Mouse (Mus musculus) cerebellum, postnatal 36 days (tissue): ENCODE measurements at regions not wholly inside any gene's neighbourhood (a gene's known extent, or its start where the extent isn't known, plus 50 kb on each side); places are given as distances from the start of the nearest gene placed in this dataset.
"Not testable (repeated sequence)": the region's sequence is repeated elsewhere in the genome, so short reads cannot be mapped to it uniquely, and the experiment has no call there.

Source experiments
- DNase-seq, 2 experiments: peaks; one replicate each; pipeline ENCODE4 v3.0.0; 2021 to 2022; ENCODE audit warnings: mixed read lengths in 2 of 2

DNA sequence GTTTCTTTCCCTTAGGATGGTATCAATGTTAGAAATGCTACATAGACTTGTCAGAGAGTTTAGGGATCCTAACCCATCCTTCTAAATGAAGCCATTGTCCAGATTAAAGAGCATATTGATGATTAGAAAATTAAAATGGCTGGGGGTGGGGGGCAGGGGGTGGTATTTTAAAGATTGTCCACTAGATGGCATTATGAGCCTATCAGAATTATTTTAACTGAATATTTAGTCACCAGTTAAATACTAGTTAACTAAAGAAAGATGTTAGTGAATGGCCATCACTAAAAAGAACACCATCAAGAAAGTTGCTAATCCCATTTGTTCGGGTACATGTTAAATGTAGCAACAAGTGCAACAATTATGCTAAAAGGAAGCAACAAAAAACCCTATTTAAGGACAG is 1909.6 kb upstream of the 5930422O12Rik start:
- DNase-seq, result no peak

DNA sequence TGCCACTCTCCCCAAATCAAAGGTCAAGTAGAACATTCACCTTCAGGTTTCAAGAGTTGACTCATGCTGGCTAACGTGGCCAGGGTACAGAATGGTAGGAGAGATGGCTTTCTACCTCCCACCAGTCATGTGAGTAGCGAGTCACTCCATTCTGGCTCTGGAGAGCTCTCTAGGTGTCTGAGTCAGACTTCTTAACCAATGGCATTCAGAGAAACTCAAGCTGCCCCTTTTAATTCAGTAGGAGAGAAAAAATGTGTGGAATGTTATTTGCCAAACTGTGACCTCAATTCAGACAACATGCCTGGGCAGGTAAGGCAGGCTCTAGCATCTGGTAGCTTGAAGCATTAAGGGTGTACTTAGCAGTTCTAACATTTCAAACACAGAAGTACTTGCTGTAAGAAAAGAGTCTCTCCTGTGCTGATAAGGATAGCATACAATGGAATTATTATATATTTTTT is 1907.5 kb upstream of the 5930422O12Rik start:
- DNase-seq, result no peak

DNA sequence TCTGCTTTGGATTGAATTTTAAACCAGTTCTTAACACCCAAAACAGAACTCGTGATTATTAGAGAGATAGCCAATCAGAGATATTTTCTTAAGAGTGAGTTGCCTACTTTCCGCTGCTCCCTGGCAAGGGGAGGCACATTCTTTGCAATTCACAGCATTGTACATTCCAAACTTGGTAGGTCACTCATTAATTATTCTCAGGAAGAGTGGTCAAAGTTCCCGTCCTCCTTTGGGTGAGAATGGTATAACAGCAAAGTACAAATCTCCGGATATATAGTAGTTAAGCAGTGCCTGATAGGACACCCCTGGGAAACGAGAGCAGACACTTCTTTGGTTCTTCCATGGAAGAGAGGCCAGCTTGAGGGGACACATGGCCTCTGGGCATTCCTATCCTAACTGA is 1903.4 kb upstream of the 5930422O12Rik start:
- DNase-seq, result no peak

DNA sequence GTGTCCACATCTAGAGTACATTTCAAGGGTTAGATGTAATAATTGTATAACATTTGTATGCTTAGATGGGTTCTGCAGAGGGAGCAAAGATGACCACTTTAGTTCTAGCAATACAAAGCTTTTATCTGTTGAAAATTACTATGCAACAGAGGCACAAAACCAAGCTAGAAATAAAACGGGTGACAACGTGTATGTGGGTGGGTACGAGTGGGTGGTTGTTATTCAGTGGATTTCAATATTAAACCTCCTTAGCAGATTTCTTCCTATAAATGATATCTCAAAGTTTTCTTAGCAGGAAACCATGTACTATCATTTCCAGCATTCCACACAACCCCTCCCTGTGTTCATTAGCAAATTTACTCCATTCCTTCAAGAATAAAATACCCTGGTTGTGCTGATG is 1889.3 kb upstream of the 5930422O12Rik start:
- DNase-seq, result no peak

DNA sequence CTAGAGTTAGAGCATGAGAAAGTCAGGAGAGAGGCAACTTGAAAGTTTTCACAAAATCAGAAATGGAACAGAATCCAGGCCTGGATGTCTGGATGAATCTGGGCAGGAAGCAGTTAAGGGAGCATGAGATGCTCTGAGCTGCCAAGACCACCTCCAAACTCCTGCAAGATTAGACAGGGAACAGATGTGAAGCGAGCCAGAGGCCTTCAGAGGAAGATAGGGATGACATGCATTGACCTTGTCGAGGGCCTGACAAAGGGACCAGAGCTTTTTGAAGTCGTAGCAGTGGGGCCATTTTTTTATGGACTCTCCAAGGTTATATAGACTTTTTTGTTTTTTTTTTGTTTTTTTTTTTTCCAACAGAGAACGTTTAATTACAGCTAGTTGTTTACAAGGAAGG is 1886.9 kb upstream of the 5930422O12Rik start:
- no peak for DNase-seq

DNA sequence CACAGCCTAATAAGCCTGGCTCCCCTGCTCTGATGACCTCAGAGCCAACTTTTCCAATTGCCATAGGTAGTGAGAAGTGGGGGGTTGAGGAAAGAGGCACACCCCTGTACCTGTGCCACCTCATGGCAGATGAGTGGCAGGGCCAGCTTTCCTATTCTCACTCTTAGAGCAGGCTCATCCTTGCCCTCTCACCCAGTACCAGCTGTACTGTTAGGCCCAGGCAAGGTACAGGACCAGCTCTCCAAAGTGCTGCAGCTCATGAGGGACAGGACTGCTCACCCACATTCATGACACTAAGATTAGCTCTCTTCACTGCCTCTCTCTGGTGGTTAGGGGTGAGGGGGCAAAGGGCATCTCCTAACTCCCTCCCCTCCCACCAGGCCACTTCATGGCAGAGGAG is 1854.4 kb upstream of the 5930422O12Rik start:
- DNase-seq, result no peak

DNA sequence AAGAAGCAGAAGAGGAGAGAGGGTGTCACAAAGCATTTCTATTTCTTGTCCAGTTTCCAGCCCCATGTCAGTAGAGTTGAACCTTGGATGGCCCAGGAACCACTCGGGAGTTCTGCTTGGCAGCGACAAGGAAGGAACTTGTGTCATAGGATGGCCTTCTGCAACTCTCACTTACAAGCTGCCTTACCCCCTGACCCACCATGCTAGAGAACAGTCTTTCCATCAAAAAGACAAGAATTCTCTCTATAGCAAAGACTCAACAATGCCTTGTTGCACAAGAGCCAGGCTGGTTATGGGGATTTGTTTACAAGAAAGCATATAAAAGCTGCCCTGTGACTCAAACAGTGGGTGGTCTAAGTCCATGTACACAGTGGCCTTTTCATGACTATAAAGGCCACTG is 1852.4 kb upstream of the 5930422O12Rik start:
- no peak for DNase-seq

DNA sequence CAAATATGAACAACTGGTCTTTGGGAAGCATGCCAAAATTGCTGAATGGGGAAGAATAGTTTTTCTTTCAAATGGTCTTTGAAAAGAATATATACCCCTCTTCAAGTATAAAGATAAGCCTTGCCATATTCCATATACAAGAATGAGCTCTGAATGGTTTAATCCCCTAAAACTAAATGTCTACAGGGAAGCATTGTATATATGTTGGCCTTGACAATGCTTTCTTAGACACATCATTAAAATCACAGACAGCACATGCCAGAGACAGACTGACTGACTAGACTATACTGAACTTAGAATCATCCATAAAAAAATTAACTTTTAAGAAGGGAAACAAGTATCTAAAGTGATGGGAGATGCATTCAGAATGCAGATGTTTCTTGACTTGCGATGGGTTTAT is 1843.8 kb upstream of the 5930422O12Rik start:
- no peak for DNase-seq

DNA sequence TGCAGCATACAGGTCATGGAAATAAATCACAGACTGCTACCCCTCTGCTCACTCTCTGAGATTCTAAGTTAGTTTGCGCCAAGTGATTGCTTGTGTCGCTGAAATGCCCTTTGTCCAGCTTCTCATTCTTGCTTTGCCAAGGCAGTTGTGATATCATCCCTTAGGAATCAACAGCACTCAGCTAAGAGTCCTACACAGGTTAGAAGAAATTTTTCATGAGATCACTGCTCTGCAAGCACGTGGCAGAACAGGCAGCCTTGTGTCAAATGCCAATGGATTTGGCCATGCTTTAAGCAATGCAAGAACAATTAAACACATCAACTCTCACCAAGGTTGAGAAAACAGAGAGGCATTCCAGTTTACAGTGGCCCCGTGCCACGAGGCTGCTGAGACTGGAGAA is 1829.0 kb upstream of the 5930422O12Rik start:
- no peak for DNase-seq

DNA sequence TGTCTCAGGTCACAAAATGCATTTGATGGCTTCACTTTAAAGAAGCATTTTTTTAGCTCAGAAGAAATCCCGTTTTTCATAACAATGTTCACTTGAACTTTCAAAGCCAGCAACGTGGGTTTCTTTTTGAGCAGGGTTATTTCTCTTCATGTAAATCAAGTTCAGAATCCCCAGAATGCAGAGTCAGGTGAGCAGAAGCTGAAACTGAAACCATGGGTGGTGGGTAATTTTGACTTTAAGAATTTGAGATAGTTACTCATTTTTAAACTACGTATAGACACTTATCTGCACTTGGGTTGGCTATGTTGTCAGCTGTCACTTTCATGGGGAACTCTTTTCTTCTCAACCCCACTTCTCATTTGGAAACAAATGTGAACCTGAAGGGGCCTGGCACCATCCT is 1827.5 kb upstream of the 5930422O12Rik start:
- DNase-seq, result no peak

DNA sequence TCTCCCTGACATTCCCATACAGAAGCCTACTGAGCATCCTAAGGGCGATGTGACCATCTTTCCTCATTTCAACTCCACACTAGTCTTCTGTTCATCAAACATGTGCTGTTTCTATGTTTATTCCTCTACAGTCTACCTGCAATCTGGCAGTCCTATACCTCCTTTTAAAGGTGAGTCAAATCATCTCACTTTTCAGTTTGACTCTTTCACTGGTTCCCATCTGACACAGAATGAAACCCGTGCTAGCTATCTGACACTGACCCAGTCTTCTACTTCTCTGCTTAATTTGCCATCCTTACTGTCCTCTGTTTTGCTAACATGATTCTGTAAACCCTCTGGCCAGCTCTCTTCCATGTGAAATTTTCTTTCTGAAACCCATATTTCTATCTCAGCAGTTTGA is 1812.0 kb upstream of the 5930422O12Rik start:
- DNase-seq, result no peak

DNA sequence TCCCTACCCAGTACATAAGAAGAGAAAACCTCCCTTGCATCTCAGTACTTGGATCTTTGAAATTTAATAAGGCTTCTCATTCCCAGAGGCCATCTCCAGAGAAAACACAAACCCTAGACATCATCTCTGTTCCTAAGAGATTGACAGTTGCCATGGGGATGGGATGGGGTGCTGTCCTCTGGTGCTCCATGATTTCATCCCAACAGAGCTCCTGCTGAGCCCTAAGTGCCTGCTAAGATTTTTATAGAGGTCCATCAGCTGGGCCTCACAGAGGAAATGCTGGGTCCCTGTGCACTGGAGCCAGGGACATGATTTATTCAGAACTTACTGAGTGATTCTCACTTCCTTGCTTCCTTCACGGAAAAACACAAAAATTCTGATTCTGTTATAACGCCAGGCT is 1800.8 kb upstream of the 5930422O12Rik start:
- DNase-seq, result no peak

DNA sequence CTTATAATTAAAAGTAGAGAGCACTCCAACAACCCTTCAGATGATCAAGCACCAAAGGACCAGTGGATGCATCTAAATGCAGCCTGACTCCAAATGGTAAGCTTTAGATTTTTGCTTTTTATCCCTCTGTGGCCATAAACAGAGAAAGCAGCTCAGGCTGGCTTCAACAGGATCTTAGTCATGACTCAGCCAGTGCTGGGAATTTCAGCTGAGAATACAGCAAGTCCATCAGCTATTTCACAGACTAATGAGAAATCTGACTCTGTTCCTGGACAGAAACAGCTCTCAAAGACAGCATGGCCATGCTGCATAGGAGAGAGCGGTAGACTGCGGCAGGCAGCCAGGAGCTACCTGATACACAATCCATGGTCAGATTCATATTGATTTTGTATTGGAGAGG is 1800.4 kb upstream of the 5930422O12Rik start:
- no peak for DNase-seq

DNA sequence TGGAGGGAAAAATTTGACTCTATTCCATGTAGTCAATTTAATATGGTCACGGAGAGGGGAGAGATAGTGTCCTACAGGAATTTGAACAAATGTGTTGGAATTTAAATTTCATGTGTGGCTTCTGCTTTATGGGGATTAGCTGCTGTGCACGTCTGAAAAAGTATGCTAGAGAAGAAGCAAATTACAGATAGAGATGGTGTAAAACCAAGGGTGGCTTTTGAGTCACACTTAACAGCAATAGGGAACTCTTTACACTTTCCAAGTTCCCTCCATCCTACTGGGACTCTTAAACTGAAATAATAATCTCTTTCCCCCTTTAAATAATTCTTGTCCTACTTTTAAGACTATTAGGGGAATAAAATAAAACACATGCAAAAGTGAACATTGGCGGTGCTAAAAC is 1790.1 kb upstream of the 5930422O12Rik start:
- no peak for DNase-seq

DNA sequence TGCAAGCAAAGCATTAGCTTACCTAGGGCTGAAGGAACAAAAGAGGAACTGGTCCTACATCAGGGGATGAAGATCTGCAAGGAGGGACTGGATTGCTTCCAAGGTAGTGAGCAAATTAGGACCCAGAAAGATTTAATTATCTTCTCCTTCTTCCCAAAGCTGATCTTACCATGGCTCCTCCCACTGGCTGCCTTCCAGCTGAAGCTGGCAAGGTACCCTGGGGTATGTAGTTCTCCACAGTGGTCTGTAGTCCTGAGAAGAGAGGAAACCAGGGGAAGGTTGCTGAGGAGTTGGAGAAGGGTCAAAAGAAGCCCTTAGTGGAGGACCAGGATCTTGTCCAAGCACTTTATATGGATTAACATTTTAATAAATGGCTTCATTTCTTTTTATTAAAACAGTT is 1764.8 kb upstream of the 5930422O12Rik start:
- DNase-seq, result no peak

DNA sequence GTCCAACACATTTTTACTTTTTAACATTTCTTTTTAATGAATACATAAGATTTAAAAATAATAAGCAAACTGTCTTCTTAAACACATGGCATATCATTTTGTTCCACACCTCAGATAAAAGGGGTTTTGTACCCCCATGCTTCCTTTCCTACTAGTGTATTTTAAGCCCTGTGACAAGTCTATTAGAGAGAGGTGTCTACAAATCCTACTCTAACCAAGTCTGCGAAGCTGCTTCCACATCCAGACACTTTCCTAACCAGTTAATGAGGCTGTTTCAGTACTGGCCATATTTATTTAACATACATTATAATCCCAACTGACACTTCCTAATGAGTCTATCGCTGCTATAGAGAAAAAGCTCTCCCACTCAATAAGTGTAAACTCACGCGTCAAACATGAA is 1763.0 kb upstream of the 5930422O12Rik start:
- no peak for DNase-seq

DNA sequence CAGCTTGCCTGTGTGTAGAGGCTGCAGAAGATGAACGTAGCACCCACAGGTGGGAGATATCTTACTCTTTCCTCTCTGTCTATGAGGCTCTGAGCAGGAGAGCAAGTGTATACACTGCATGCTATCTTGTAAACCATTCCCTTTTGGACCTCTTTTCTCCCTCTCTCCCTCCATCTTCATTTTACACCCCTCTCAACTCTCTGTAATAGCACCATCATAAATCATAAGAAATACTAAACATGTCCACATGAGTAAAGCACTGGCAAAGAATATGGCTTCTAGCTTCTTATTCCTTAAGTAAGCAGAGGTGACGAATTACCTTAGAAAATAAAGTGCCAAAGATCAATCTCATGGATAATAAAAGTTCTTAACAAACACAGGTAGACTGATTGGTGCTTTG is 1724.3 kb upstream of the 5930422O12Rik start:
- DNase-seq, result no peak

DNA sequence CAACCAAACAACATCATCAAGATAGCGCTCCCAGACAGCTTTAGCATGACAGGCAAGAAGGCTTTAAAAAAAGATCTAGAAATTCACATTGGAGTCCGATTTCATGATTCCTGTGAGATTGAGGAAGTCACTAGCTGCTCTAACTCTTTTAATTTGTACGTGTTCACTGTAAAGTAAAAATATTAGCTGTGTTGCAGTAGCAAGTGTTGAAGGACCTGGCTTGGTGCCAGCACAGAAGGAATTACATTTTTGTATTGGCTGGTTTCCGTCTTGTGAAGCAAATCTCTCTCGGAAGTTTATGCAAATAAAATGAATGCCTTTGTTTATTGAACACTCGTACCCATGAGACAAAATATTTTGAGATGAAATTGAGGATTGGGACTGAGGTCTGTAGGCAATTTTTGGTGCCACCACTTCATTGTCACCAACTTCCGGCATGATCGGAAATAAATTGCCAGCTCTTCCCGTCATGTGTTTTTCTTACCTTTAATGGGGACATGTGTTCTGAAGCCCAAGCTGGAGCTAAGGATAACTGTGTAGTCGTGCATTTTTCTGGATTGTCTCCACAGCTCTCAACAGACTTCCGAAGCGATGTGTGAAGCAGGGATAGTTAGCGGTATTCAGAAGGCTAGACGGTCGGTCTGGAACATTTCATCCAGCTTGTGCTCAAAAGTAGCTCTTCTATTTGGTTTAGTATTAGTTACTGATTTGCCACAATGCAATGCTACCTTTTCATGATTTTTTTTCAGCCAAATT is 1715.0 kb upstream of the 5930422O12Rik start:
- DNase-seq, result peak in 1 of 2 experiments; percentile 4

DNA sequence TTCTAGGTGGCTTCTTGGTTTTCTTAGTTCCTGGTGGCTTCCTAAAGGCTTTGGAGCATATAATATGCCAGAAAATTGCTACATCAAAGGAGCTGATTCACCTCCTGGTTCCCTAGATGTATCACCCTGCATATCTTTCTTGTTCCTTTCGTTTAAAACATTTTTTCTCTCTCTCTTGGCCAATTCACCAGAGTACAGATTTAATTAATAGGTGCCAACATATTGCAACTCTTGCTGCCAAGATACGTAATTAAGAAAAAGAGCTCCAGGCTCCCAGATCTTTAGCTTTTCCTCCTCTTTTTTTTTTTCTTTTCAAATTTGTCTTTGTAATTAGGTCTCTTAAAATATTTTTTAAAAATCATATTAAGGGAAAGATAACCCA is 1714.4 kb upstream of the 5930422O12Rik start:
- DNase-seq, result no peak

DNA sequence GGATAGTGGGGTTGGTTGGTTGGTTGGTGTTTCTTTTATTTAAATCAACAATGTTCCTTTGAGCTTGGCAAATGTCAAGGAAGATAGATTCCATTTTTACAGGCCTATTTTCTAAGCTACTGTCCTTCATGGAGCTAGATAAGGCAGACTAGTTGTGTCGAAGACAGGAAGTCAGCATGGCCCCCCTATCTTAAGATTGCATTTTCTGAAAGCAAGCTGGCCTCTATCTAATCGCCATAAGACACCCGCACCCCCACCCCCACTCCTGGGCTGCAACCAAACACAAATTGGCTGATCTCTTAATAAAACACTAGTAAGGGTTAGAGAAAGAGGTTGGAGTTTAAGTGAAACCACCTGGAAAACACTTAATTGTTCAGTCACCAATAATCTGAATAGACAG is 1708.5 kb upstream of the 5930422O12Rik start:
- no peak for DNase-seq

DNA sequence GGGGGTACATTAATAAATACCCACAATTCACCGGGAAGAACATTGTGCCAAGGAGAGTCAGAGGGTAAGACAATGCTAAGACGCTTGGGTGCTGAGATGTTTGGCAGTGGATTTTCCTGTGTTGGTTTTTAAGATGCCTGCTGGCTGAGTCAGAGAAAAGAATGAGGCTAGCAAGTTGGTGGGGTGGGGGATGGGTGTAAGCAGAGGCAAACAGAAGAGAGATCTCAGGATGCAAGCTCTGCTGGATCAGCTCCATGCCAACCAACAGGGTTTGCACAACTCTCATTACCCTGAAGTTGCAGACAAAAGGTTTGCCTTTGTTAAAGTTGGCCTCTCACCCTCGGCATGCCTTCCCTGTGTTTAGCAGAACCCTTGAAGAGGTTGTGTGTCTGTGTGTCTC is 1707.9 kb upstream of the 5930422O12Rik start:
- DNase-seq, result no peak

DNA sequence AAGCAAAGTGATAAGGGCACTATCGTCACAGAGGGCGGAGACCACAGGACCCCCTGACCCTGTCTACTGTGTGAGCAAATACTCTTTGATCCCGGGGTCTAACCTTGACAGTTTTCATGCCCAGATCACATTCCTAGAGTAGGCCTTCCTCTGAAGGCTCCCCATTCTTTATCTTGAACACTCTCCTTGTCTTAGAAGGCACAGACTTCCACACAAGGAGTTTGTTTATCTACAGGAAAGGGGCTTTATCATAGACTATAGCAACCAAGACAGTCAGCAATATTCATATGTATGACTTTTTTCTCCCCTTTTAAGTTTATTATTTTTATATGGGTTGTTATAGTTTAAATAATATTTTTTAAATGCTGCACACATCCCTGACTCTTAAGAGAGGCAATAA is 1703.1 kb upstream of the 5930422O12Rik start:
- no peak for DNase-seq

DNA sequence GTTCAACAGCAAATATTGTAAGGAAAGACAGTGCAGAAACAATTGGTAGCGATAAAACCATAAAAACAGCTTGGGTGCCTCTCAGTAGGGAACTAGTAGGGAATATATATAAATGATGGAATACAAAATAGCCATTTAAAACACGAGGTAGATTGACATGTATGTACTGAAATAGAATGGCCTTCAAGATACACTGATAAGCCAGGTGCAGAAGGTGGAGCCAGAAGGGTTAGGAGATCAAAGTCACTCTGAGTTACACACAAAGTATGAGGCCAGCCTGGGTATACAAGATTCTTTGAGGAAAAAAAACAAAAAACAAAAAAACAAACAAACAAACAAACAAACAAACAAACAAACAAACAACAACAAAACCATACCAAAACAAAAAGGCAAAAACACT is 1692.9 kb upstream of the 5930422O12Rik start:
- DNase-seq, result no peak

DNA sequence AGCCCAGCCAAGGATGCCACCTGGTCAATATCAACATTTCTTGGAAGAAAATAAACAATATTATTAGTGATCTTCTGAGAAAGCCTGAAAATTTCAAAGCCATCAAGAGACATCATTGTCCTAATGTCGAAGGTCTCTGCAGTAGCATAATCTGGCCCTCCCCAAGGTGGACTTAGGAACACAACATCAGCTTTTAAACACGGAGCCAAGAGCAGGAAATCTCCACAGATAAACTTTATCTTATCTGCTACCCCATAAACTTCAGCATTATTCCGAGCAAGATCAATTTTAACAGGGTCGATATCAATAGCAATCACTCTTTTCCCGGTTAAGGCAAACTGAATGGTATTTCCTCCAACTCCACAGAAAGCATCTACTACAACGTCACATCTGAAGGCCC is 1691.2 kb upstream of the 5930422O12Rik start:
- DNase-seq, result not testable (repeated sequence)

DNA sequence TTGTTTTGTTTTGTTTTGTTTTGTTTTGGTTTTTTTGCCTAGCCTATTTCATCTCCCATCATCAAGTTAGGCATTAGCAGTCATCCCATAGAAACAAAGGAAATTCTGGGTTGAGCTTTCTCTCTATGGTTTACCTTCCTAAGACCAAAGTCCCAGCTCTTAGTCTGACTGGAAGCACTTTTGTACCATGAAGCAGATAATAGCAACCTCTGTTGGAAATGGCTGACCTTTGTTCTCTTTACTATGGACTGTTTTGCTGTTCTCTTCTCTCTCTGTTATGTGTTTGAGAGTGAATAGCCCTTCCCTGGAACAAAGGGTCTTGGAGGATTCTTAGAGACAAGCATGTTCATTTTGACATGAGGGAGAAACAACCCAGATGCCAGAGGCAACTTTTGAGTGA is 1681.7 kb upstream of the 5930422O12Rik start:
- no peak for DNase-seq
